Mouse (Mus musculus) small intestine, adult 2 months (tissue): ENCODE data around the gene Kif5a.
"Not testable (repeated sequence)": the region's sequence is repeated elsewhere in the genome, so short reads cannot be mapped to it uniquely, and the experiment has no call there.

Experiments
- CTCF ChIP-seq: fragments of 200-500 bp; IDR thresholded peaks from 2 replicates; pipeline ENCODE4 v1.5.1; 2012; ENCODE audit warnings: low read depth, mild to moderate bottlenecking, control low read depth, inconsistent platforms, low read length, moderate library complexity, mixed read lengths; ENCODE audit not compliant: insufficient replicate concordance, insufficient read length; ENCODE audit errors: extremely low read depth
- POLR2A ChIP-seq: fragments of 200-500 bp; IDR thresholded peaks from 2 replicates; pipeline ENCODE4 v1.6.1; 2012; ENCODE audit warnings: low read depth, mild to moderate bottlenecking, control low read depth, inconsistent platforms, low read length, moderate library complexity

- TF ChIP-seq POLR2A, CTCF: not testable (repeated sequence)
These were observed 46.0 kb upstream of the Kif5a start for GRCm38 (mm10) chr10:127309167-127309566.
